Mouse (Mus musculus) retina, adult 2 months (tissue): ENCODE data around the gene Kcnk6.

Experiments
- DNase-seq: peaks from one replicate; pipeline ENCODE4 v3.0.0-alpha.2; 2012; ENCODE audit warnings: low read depth, low spot score

Gene Kcnk6

GRCm38 (mm10) chr7:29232247-29233013 lies at the start of gene Kcnk6:
TSS of gene Kcnk6 (minus strand) at chr7:29232515.
- no peak for DNase-seq

GRCm38 (mm10) chr7:29281201-29282073 lies 49.1 kb upstream of the Kcnk6 start, which contains the start of gene Spint2:
TSS of gene Spint2 (minus strand) at chr7:29281912.
- DNase-seq, result peak; percentile 69

GRCm38 (mm10) chr7:29280801-29281200 lies 48.5 kb upstream of the Kcnk6 start:
- DNase-seq, result no peak

GRCm38 (mm10) chr7:29279924-29280323 lies 47.6 kb upstream of the Kcnk6 start:
- no peak for DNase-seq

DNA sequence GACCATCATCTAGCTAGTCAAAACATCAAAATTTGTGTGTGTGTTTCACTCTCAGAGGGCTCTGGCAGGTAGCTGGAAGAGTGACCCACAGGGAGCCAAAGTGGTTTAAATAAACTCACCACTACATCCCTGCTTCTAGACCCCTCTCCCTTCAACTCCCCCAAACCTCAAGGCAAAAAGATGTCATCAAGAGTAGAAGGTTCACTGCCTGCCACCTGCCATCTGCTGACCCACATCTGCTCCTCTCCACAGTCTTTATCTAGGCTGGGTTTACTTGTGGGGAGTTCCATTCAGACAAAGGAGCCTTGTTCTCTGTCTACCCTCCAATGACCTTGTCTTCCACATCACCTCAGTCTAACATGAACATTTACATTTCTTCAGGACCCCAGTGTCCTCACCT lies 46.9 kb upstream of the Kcnk6 start:
- DNase-seq, result no peak

GRCm38 (mm10) chr7:29277510-29277909 lies 45.2 kb upstream of the Kcnk6 start:
- no peak for DNase-seq

DNA sequence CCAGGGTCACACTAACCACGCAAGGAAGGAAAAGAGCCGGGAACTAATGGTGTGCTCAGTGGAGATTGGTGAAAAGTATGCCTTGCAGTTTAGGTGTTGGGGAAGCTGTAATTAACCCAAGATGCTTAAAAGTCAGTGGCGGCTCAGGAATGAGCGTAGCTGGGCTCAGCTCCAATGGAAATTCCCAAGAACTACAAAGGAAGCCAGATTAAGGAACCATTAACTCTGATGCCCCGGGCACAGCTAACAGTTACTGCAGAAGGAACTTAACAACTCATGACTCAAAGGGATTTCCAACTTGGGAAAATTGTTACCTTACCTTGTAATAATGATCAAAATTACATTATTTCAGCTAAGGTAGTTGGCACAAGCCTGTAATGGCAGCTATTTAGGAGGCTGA lies 44.4 kb upstream of the Kcnk6 start:
- no peak for DNase-seq

GRCm38 (mm10) chr7:29271687-29272465 lies 39.6 kb upstream of the Kcnk6 start:
- no peak for DNase-seq

DNA sequence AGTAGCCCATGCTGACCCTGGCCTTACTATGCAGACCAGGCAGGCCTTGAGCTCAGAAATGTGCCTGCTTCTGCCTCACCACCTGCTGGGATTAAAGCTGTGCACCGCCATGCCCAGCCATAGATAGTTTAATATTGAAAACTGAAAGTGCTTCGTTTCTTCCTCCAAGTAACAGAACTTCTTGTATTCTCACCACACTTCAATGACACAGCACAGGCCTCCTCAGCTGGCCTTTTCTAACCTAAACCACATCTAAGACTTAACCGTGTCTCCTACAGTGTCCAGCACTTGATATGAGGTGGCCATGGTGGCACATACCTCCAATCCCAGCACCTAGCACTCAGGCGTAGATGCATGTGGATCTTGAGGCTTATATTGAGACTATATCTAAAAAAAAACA lies 38.1 kb upstream of the Kcnk6 start:
- no peak for DNase-seq

- no peak for DNase-seq
Measured at GRCm38 (mm10) chr7:29266931-29267330, 34.6 kb upstream of the Kcnk6 start.

- DNase-seq, result no peak
Measured at GRCm38 (mm10) chr7:29265636-29266035, 33.3 kb upstream of the Kcnk6 start.

DNA sequence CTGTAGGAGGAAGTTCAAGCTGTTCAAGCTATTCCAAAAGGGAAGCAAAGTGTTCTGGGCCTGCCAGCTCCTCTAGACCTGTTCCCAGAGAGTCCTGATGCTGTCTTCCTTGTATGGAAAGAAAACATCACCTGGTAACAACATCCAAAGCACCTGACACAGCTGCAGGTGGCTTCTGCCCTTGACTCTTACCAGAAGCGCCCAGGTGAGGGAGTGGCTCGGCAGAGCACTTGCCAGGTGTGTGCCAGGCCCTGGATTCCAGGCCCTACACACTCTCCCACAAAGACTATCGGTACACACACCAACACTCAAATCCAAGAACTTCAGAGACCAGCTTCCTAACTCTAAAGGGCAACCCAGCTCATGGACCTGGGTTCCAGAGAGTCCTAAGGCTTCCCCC lies 31.5 kb upstream of the Kcnk6 start:
- no peak for DNase-seq

- DNase-seq, result no peak
Measured at GRCm38 (mm10) chr7:29262151-29262550, 29.8 kb upstream of the Kcnk6 start.

GRCm38 (mm10) chr7:29259781-29260730 lies 27.7 kb upstream of the Kcnk6 start:
- no peak for DNase-seq

DNA sequence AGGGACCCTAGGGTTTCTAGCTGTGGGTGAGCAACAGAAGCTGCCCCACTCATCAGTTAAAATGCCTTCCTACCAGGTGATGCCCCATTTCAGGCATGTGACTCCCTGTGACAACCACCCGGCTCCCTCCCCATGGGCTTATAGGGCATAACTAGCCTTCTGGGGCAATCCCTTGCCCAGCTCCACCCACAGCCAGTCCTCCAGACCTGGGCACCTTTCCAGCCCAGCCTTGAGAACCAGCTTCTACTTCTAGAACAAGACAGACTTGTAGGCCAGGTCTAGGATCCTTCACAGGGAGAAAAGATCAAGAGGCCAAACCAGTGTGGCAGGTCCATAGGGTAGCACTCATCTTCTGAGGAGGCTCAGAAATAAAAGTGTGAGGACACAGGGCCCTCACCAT lies 25.1 kb upstream of the Kcnk6 start:
- no peak for DNase-seq

GRCm38 (mm10) chr7:29255875-29256274 lies 23.6 kb upstream of the Kcnk6 start:
- no peak for DNase-seq

DNA sequence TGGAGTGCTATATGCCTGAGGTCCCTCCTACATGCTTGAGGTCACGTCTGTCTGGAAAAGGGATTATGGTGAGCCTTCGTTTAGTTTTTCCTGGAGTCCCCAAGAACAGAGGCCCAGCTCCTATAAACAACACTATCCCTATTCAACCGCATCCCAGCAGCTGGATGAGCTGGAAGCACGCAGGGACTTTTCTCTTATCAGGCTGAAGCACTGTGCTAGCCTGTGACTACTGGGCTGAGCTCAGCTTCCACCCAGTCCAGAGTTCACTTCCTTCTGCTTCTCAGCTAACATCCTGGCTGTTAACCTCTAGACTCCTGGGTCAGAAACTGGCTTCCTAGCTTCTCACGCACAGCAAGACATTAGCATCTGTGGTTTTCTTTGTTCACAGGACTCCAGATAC lies 21.5 kb upstream of the Kcnk6 start:
- no peak for DNase-seq

DNA sequence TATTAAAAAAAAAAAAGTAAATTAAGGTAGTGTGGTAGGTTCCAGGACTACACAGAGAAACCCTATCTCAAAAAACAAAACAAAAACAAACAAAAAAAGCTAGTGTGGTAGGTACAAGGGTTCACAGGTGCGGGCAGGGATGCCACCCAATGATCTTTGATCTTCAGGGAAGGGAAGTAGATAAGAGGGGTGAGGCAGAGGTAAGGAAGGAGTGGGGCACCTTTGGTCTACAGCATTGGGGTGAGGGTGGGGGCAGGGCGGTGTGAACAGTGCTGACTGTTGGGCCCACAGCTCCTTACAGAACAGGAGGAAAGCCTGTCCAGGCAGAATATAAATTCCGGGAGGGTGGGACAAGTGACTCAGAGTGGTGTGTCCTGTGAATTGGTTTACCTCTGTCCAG lies 18.9 kb upstream of the Kcnk6 start:
- no peak for DNase-seq

DNA sequence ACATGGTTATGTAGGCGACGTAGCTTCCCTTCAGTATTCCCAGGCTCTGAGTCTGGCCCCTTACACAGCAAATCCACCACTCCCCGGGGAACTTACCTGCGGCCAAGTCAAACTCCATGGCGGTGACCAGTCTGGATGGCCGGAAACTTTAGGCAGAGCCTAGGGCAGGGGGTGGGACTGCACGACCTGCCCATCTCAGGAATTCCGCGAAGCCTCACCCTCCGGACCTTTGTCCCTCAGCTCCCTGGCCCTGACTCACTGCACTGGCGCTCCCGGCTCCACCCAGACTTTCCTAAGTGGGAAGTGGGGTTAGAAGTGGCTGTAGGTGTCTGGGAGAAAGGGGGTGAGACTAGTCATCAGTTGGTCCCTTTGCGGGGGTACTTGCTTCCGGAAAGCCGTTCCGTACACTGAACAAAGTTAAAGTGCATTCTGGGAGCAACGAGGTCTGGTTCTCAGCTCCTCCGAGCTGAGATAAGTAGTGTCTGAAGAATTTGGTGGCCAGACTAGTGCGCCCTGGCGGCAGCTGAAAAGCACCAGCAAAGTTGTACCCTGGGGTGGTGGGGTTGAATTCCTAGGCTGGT lies 16.0 kb upstream of the Kcnk6 start, which contains the start of gene 2200002D01Rik:
Gene 2200002D01Rik (minus strand): TSS at position 206 of the 581 bp plus-strand sequence.
- no peak for DNase-seq

DNA sequence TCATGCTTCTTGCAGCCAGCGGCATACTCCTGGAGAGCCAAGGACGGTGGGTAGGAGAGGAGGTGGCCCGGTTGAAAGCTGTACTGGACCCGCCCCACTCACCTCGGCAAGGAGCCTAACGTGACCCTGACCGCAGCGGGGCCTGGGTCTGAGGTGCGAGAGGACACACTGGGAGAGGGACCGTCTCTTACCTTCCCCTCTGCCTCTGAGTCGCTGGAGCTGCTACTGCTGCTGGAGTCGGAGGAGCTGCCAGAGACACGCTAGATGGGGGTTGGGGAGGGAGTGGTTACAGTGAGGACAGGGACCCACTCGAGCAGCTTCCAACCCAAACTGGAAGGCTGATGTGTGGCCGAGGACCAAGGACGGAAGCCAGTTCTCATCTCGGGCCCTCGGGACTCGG lies 15.4 kb upstream of the Kcnk6 start:
- DNase-seq, result no peak
